Mouse (Mus musculus): ENCODE data around the gene Wnt6.

Wnt6 gene

DNA sequence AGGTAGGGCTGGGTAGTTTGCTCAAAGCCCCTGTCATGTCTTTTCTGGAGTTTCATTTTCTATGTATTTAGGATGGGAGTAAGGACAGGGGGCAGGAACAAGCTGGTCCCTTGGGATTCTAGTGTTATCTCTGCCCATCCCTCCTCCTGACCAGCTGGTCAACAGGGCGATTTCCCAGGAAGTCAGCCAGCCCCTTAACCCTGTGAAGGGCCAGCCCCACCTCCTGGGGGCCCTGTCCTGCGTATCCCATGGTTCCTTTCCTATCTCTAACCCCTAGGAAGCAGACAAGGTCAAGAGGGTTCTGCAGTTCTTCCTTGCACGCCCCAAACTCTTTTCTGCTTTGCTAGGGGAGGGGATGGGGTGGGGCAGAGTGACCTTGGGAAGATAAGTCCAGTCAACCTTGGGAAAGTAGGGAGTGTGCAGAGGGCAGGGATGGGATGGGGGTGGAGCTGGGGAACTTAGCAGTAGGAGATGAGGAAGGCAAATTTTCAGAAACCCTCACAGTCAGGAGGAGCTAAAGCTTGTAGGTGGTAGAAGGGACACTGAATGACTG is 7.3 kb downstream of the Wnt6 start:
- DNase-seq: no peak

DNA sequence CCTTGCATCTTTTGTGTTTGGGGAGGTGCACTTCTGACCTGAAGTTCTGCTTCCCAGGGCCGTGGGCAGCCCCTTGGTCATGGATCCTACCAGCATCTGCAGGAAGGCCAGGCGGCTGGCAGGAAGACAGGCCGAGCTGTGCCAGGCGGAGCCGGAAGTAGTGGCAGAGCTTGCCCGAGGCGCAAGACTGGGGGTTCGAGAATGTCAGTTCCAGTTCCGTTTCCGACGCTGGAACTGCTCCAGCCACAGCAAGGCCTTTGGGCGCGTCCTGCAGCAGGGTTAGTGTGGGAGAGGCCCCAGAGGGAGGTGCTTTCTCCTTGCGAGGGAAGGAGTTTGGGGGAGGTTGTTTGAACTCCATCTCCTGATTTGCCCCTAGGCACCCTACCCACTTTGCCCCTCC is 10.4 kb downstream of the Wnt6 start:
- peak; percentile 27 to 65 for DNase-seq

DNA sequence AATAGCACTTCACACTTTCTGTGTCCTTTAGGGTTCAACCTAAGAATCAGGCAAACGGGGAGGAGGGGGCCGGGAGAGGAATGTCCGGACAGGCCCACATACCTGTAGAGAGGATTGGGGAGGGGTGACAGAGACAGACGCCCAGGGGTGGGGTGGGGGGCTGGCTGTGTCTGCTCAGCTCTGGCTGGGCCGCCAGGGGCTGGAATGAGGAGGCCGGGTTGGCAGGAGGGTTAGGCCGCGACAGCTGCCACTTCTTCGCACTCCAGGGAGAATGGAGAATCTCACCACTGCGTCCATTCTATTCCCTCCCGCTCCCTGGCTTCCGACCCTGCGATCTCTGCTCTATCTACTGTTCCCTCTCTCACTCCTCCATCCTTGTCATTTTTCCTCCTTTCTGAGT is 11.9 kb downstream of the Wnt6 start:
- DNase-seq: no peak

GRCm38 (mm10) chr1:74784041-74784759 is 12.5 kb downstream of the Wnt6 start:
- DNase-seq: peak; percentile 48 to 67

- DNase-seq: peak; percentile 52 to 83
Measured at GRCm38 (mm10) chr1:74787846-74788245, 16.2 kb downstream of the Wnt6 start.

- DNase-seq: no peak
Measured at GRCm38 (mm10) chr1:74788603-74789176, 17.0 kb downstream of the Wnt6 start.

DNA sequence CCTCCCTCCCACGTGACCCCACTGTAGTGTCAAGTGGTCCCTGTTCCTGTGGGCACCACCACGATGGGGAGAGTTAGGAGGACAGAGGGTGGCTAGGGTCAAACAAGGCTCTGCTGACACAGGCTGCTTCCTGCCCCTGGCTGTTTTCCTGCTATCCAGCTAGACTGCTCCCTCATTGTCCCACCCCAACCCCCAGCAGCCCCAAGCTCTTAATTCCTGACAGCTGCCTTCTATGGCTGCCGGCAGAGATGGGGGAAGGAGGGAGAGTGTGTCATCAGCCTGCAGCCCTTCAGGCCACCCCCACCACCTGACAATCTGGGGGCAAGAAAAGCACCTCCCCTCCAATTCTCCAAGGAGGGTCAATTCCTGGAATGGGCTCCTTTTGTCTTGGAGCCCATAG is 18.4 kb downstream of the Wnt6 start:
- no peak for DNase-seq

DNA sequence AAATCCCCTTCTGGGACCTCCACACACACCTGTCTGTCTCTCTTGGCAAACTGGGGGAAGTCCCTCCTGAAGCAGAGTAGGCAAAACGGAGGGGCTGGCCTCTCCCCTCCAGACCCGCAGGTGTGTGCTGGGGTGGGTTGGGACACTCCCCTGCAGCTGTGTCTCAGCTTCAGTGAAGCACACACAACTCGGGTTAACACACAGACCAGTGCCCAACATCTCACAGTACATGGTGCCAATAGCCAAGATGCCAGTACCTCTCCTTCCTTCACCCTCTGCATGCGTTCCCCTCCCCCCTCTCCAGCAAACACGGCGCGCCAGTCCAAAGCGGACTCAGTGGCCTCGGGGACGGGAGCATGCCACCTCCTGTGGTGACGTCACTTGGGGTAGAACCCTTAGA is 19.6 kb downstream of the Wnt6 start, which contains the start of gene Wnt10a:
Wnt10a (plus strand) TSS at position 268 of the 400 bp plus-strand sequence.
- DNase-seq: no peak

DNA sequence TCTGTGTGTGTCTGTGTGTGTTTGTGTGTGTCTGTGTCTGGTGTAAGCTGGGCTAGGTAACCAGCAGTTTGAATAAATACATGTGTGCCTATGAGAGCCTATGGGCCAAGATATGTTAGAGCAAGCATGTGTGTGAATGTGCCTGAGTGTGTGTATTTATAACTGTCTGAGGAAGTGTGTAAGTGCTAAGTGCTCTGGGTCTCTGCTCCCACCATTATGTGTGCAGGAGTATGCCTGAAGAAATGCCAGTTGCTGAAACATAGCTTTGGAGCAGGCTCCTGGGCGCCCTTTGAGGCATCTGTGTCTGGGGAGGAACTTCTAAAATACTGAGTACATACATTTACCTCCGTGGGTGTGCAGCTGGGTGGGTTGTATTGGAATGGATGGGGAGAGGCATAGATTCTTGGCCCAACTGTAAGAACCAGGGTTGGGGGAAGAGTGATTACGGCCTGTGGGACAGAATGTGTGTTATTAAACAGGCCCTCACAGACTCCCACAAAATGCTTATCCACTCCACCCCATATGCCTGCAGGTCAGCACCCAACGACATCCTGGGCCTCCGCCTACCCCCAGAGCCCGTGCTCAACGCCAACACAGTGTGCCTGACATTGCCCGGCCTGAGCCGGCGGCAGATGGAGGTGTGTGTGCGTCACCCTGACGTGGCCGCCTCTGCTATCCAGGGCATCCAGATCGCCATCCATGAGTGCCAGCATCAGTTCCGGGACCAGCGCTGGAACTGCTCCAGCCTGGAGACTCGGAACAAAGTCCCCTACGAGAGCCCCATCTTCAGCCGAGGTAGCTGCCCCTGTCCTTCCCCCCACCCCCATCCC is 21.4 kb downstream of the Wnt6 start:
- DNase-seq: no peak

DNA sequence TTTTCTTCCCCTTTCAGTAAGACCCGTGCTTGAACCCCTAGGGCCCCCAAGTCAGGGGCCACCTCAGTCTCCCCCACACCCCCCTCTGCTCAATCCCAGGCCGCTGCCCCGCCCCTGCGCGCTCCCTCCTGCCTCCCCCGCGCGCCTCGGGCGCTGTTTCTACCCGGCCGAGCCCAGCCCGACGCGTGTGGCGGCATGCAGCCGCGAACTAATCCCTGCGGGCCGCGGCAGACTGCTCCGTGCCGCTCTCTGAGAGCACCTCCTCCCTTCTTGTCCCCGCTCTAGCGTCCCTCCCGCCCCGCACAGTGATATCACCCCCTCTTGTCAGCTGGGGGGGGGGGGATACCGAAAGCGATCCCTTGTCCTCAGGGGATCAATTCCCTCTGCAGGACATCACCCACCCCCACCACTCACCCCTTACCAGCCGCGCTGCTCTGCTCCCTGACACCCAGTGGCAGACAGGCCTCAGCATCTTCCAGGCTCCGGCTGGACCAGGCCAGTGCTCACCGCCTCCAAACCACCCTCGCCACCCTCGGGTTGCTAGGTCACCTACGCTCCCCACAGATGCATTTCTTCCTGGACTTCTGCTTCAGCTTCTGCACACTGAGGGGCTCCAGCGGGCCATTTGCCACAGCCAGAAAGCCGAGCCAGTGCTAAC is 22.9 kb downstream of the Wnt6 start:
- no peak for DNase-seq

DNA sequence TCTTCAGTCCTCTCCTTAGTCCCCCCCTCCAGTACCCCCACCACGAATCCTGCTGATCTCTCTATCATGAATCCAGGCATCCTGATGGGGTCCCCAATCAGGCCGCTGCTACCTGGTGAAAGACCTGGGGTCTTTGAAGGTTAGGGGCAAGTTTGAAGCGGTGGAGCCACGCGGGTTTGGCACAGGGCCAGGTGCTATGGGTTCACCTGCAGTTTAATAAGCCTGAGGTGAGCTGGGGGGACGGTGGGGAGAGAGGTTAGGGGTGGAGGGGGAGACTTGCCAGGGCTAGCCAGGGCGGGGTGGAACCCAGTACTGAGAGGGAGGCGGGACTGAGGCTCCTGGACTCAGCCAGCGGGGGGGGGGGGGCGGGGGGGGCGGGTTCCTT is 23.4 kb downstream of the Wnt6 start:
- no peak for DNase-seq

DNA sequence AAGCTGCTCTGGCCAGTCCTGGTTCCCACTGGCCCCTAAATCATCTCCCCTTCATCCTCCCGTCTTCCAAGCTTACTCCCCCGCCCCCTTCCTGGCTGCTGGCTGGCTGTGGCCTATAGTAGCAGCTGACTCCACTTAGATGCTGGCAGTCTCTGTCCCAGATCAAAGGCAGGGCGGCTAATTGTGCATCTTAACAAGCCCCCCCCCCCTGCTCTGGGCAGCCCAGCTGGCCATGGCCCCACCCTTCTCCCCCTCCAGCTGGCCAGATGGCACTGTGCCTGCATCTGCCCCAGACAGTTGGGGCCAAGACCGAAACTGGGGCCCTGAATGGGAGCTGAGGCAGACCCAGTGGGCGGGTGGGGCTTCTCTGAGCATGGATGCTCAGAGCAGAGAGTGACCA is 25.8 kb downstream of the Wnt6 start:
- DNase-seq: peak; percentile 36 to 78

- DNase-seq: no peak
Measured at GRCm38 (mm10) chr1:74800424-74800888, 28.8 kb downstream of the Wnt6 start.

GRCm38 (mm10) chr1:74801631-74802140 is 30.0 kb downstream of the Wnt6 start:
- no peak for DNase-seq

DNA sequence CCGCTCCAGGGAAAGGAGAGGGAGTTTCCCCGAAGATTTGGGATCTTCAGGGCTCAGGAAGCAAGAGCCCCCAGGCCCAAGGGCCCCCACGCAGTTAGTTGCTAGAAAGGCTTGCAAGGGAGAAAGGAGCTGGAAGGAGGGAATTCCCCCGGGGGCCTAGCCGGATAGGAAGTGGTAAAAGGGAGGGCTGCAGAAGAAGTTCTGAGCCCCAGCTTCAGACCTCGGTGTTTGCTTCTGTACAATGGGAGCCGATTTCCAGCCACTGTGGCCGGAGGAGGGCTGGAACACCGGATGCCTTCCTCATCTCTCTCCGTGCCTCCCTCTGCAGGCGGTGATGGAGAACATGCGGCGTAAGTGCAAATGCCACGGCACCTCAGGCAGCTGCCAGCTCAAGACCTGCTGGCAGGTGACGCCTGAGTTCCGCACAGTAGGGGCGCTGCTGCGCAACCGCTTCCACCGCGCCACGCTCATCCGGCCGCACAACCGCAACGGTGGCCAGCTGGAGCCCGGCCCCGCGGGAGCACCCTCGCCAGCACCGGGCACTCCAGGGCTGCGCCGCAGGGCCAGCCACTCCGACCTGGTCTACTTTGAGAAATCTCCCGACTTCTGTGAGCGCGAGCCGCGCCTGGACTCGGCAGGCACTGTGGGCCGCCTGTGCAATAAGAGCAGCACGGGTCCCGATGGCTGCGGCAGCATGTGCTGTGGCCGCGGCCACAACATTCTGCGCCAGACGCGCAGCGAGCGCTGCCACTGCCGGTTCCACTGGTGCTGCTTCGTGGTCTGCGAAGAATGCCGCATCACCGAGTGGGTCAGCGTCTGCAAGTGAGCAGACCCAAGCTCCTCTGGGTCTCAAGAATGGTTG is 31.3 kb downstream of the Wnt6 start:
- peak; percentile 80 to 83 for DNase-seq

DNA sequence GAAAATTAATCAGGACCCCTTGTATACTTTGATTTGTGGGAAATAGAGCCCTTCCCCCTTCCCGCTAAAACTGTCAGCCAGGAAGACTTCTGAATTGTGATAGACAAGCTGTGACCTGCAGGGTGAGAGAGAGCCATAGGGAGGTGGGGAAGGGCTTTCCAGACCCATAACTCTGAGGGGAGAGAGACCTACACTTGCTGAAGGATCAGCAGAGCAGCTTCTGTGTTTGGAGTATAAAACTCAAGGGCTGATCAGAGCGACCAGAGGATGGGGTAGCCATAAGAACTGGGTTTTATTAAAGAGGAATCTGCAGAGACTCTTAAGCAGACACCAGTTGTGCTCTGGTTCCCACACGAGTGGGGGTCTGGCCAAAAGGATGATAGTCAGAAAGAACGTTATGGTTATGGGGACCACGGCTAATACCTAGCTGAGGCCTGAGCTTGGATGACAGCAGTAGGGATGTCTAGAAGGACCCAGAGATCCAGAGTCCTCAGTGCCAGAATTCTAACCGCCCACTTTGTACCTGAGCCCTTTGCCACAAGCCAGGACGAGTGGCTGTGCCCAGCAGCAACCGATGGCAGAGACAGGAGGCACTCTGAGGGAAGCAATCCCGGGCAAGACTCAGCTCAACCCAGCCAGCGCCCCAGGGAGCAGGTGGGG is 32.6 kb downstream of the Wnt6 start:
- DNase-seq: no peak

GRCm38 (mm10) chr1:74805340-74805835 is 33.7 kb downstream of the Wnt6 start:
- no peak for DNase-seq

DNA sequence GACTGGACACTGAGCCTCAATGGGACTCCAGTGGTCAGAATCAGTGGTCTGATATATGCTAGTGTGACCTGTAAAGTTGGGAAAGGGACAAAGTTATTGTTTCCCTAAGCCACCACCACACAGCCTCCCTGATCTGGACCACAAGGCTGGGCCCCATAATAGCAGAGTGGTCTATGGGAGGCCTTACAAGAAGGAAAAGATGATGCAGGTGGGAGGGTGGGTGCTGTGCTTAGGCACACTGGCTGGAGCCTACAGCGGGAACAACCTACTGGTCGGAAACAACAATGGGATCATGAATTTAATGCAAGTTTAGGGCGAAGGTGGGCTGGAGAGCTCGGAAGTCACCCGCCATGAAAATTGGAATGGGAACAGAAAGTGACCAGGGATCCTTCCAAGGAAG is 34.2 kb downstream of the Wnt6 start:
- DNase-seq: no peak

- peak in 1 of 2 experiments; percentile 30 for DNase-seq
Measured at GRCm38 (mm10) chr1:74806360-74807311, 34.9 kb downstream of the Wnt6 start.

Data from lung, postnatal 4 days (tissue).